Mouse (Mus musculus): Measurements from ENCODE around the gene Tns3.

GRCm38 (mm10) chr11:8479858-8480257, 184.5 kb downstream of the Tns3 start:
- no peak for TF ChIP-seq CTCF (IDR thresholded peaks at IDR 0.05; ENCODE audit: borderline replicate concordance, insufficient read depth, low read depth, low read length)
- TF ChIP-seq POLR2A (IDR thresholded peaks at IDR 0.05; ENCODE audit: borderline replicate concordance, insufficient read depth, low read length) = no peak
